Mouse (Mus musculus): ENCODE results near the gene Nol3. TPM values are rescaled to one million over a fixed set of nuclear protein-coding genes. Genes with fewer than 3 reads are reported as not detected.

The Nol3 gene
- polyA plus RNA-seq, 1 experiment from 2014 or later, result 5.2 TPM

GRCm38 (mm10) chr8:105309142-105309847 lies 33.4 kb downstream of the Nol3 start:
- H3K4me1 ChIP-seq (ENCODE audit: control insufficient read depth, insufficient read depth, low read length), result peaks cover 38% of the 10 kb centered on the region
- no peak overlapping the region for H3K27ac ChIP-seq (ENCODE audit: low read length)
- peaks cover 10% of the 10 kb centered on the region for H3K36me3 ChIP-seq (ENCODE audit: control insufficient read depth, insufficient read depth)
- H3K9me3 ChIP-seq (replicated peaks; ENCODE audit: control insufficient read depth, low read length), result no peaks in the 10 kb centered on the region
- no peak for ATAC-seq (replicated peaks; ENCODE audit: extremely low read depth, insufficient read depth, low FRiP score)
- H3K4me2 ChIP-seq (ENCODE audit: low read depth, low read length), result no peak overlapping the region
- no peaks in the 10 kb centered on the region for H3K27me3 ChIP-seq (ENCODE audit: control insufficient read depth, insufficient read depth, low read length)
- no peak overlapping the region for H3K4me3 ChIP-seq (ENCODE audit: low read length)
- no peak overlapping the region for H3K9ac ChIP-seq (ENCODE audit: low read length)
- 79% methylated on average over 15 of the region's 15 CpGs for WGBS

- peaks cover 34% of the 10 kb centered on the region for H3K4me1 ChIP-seq (ENCODE audit: control insufficient read depth, insufficient read depth, low read length)
- no peak overlapping the region for H3K4me2 ChIP-seq (ENCODE audit: low read depth, low read length)
- WGBS, result 80% methylated on average over 8 of the region's 8 CpGs
- H3K27ac ChIP-seq (ENCODE audit: low read length), result no peak overlapping the region
- ATAC-seq (replicated peaks; ENCODE audit: extremely low read depth, insufficient read depth, low FRiP score), result no peak
- H3K9ac ChIP-seq (ENCODE audit: low read length), result no peak overlapping the region
- no peak overlapping the region for H3K4me3 ChIP-seq (ENCODE audit: low read length)
- no peaks in the 10 kb centered on the region for H3K27me3 ChIP-seq (ENCODE audit: control insufficient read depth, insufficient read depth, low read length)
- no peaks in the 10 kb centered on the region for H3K9me3 ChIP-seq (replicated peaks; ENCODE audit: control insufficient read depth, low read length)
- peaks cover 11% of the 10 kb centered on the region for H3K36me3 ChIP-seq (ENCODE audit: control insufficient read depth, insufficient read depth)
Measured at GRCm38 (mm10) chr8:105310118-105310517, 34.2 kb downstream of the Nol3 start.

- Histone ChIP-seq H3K9me3 (replicated peaks; ENCODE audit: control insufficient read depth, low read length) (no peaks in the 10 kb centered on the region), H3K27me3 (ENCODE audit: control insufficient read depth, insufficient read depth, low read length) (no peaks in the 10 kb centered on the region), H3K4me2 (ENCODE audit: low read depth, low read length) (no peak overlapping the region), H3K4me1 (ENCODE audit: control insufficient read depth, insufficient read depth, low read length) (peaks cover 24% of the 10 kb centered on the region), H3K27ac (ENCODE audit: low read length) (no peak overlapping the region), H3K4me3 (ENCODE audit: low read length) (no peak overlapping the region), H3K36me3 (ENCODE audit: control insufficient read depth, insufficient read depth) (peaks cover 11% of the 10 kb centered on the region), H3K9ac (ENCODE audit: low read length) (no peak overlapping the region)
- 83% methylated on average over 1 of the region's 1 CpGs for WGBS
- no peak for ATAC-seq (replicated peaks; ENCODE audit: extremely low read depth, insufficient read depth, low FRiP score)
Measured at GRCm38 (mm10) chr8:105311718-105312117, 35.8 kb downstream of the Nol3 start.

GRCm38 (mm10) chr8:105312891-105313481 lies 37.0 kb downstream of the Nol3 start:
- WGBS, result 67% methylated on average over 8 of the region's 8 CpGs
- H3K36me3 ChIP-seq (ENCODE audit: control insufficient read depth, insufficient read depth), result peaks cover 9% of the 10 kb centered on the region
- H3K9me3 ChIP-seq (replicated peaks; ENCODE audit: control insufficient read depth, low read length), result no peaks in the 10 kb centered on the region
- no peak overlapping the region for H3K9ac ChIP-seq (ENCODE audit: low read length)
- peaks cover 26% of the 10 kb centered on the region for H3K4me1 ChIP-seq (ENCODE audit: control insufficient read depth, insufficient read depth, low read length)
- H3K4me3 ChIP-seq (ENCODE audit: low read length), result no peak overlapping the region
- ATAC-seq (replicated peaks; ENCODE audit: extremely low read depth, insufficient read depth, low FRiP score), result no peak
- no peaks in the 10 kb centered on the region for H3K27me3 ChIP-seq (ENCODE audit: control insufficient read depth, insufficient read depth, low read length)
- 0 out of 2 replicates have a peak overlapping the region, but pooled peaks have one; percentile 32 for H3K27ac ChIP-seq (ENCODE audit: low read length)
- H3K4me2 ChIP-seq (ENCODE audit: low read depth, low read length), result no peak overlapping the region

- ATAC-seq (replicated peaks; ENCODE audit: extremely low read depth, insufficient read depth, low FRiP score), result peak; percentile 50
- peak overlapping the region; percentile 32; the same call in 1 of the 2 replicates for H3K27ac ChIP-seq (ENCODE audit: low read length)
- no peak overlapping the region for H3K4me3 ChIP-seq (ENCODE audit: low read length)
- 56% methylated on average over 9 of the region's 9 CpGs for WGBS
- H3K9ac ChIP-seq (ENCODE audit: low read length), result no peak overlapping the region
- no peaks in the 10 kb centered on the region for H3K9me3 ChIP-seq (replicated peaks; ENCODE audit: control insufficient read depth, low read length)
- no peaks in the 10 kb centered on the region for H3K27me3 ChIP-seq (ENCODE audit: control insufficient read depth, insufficient read depth, low read length)
- H3K4me2 ChIP-seq (ENCODE audit: low read depth, low read length), result no peak overlapping the region
- H3K36me3 ChIP-seq (ENCODE audit: control insufficient read depth, insufficient read depth), result peaks cover 6% of the 10 kb centered on the region
- peaks cover 27% of the 10 kb centered on the region for H3K4me1 ChIP-seq (ENCODE audit: control insufficient read depth, insufficient read depth, low read length)
Measured at GRCm38 (mm10) chr8:105313622-105314402, 37.9 kb downstream of the Nol3 start.

GRCm38 (mm10) chr8:105315073-105315769 lies 39.3 kb downstream of the Nol3 start:
- no peak overlapping the region for H3K27ac ChIP-seq (ENCODE audit: low read length)

GRCm38 (mm10) chr8:105317941-105318340 lies 42.0 kb downstream of the Nol3 start:
- no peak overlapping the region for H3K4me2 ChIP-seq (ENCODE audit: low read depth, low read length)
- WGBS, result 79% methylated on average over 4 of the region's 4 CpGs
- ATAC-seq (replicated peaks; ENCODE audit: extremely low read depth, insufficient read depth, low FRiP score), result no peak
- H3K27me3 ChIP-seq (ENCODE audit: control insufficient read depth, insufficient read depth, low read length), result no peaks in the 10 kb centered on the region
- peaks cover 26% of the 10 kb centered on the region for H3K4me1 ChIP-seq (ENCODE audit: control insufficient read depth, insufficient read depth, low read length)
- H3K4me3 ChIP-seq (ENCODE audit: low read length), result no peak overlapping the region
- H3K9ac ChIP-seq (ENCODE audit: low read length), result no peak overlapping the region
- H3K9me3 ChIP-seq (replicated peaks; ENCODE audit: control insufficient read depth, low read length), result no peaks in the 10 kb centered on the region
- H3K36me3 ChIP-seq (ENCODE audit: control insufficient read depth, insufficient read depth), result peaks cover 7% of the 10 kb centered on the region
- peak overlapping the region; percentile 61 for H3K27ac ChIP-seq (ENCODE audit: low read length)

More at GRCm38 (mm10) chr8:105315073-105315769, 39.3 kb downstream of the Nol3 start:
- no peaks in the 10 kb centered on the region for H3K27me3 ChIP-seq (ENCODE audit: control insufficient read depth, insufficient read depth, low read length)
- ATAC-seq (replicated peaks; ENCODE audit: extremely low read depth, insufficient read depth, low FRiP score), result no peak
- no peak overlapping the region for H3K4me2 ChIP-seq (ENCODE audit: low read depth, low read length)
- no peak overlapping the region for H3K4me3 ChIP-seq (ENCODE audit: low read length)
- 75% methylated on average over 18 of the region's 18 CpGs for WGBS
- H3K9me3 ChIP-seq (replicated peaks; ENCODE audit: control insufficient read depth, low read length), result no peaks in the 10 kb centered on the region
- H3K36me3 ChIP-seq (ENCODE audit: control insufficient read depth, insufficient read depth), result peaks cover 6% of the 10 kb centered on the region; the same call in 1 of the 2 replicates
- peaks cover 27% of the 10 kb centered on the region for H3K4me1 ChIP-seq (ENCODE audit: control insufficient read depth, insufficient read depth, low read length)
- no peak overlapping the region for H3K9ac ChIP-seq (ENCODE audit: low read length)

GRCm38 (mm10) chr8:105318662-105319190 lies 42.8 kb downstream of the Nol3 start:
- ATAC-seq (replicated peaks; ENCODE audit: extremely low read depth, insufficient read depth, low FRiP score), result no peak

More at GRCm38 (mm10) chr8:105318662-105319190, 42.8 kb downstream of the Nol3 start:
- Histone ChIP-seq H3K9me3 (replicated peaks; ENCODE audit: control insufficient read depth, low read length) (no peaks in the 10 kb centered on the region), H3K9ac (ENCODE audit: low read length) (no peak overlapping the region), H3K4me2 (ENCODE audit: low read depth, low read length) (no peak overlapping the region), H3K4me3 (ENCODE audit: low read length) (no peak overlapping the region), H3K27me3 (ENCODE audit: control insufficient read depth, insufficient read depth, low read length) (no peaks in the 10 kb centered on the region), H3K36me3 (ENCODE audit: control insufficient read depth, insufficient read depth) (peaks cover 10% of the 10 kb centered on the region), H3K27ac (ENCODE audit: low read length) (no peak overlapping the region), H3K4me1 (ENCODE audit: control insufficient read depth, insufficient read depth, low read length) (peaks cover 18% of the 10 kb centered on the region)
- 81% methylated on average over 11 of the region's 11 CpGs for WGBS

All from heart, embryonic 16.5 days (tissue).